Mouse (Mus musculus): ENCODE measurements at regions not wholly inside any gene's neighbourhood (a gene's known extent, or its start where the extent isn't known, plus 50 kb on each side); places are given as distances from the start of the nearest gene placed in this dataset.

GRCm38 (mm10) chr14:25253016-25253850 is 205.8 kb upstream of the Zmiz1 start:
- Histone ChIP-seq H3K4me2 (replicated peaks; ENCODE audit: low read depth, low read length) (no peak overlapping the region), H3K36me3 (ENCODE audit: control insufficient read depth, insufficient read depth, low read length) (no peaks in the 10 kb centered on the region), H3K4me3 (ENCODE audit: low read depth, low read length) (no peak overlapping the region), H3K27me3 (ENCODE audit: control insufficient read depth, insufficient read depth, low read length) (no peaks in the 10 kb centered on the region), H3K9me3 (ENCODE audit: control insufficient read depth, low read depth, low read length) (no peaks in the 10 kb centered on the region), H3K4me1 (ENCODE audit: control insufficient read depth, insufficient read depth, low read length) (no peaks in the 10 kb centered on the region), H3K27ac (ENCODE audit: low read length) (no peak overlapping the region), H3K9ac (replicated peaks; ENCODE audit: low read depth, low read length) (no peak overlapping the region)
- 88% methylated on average over 15 of the region's 15 CpGs for WGBS
- no peak for ATAC-seq (ENCODE audit: insufficient number of reproducible peaks, insufficient read depth, low FRiP score, low read depth)

DNA sequence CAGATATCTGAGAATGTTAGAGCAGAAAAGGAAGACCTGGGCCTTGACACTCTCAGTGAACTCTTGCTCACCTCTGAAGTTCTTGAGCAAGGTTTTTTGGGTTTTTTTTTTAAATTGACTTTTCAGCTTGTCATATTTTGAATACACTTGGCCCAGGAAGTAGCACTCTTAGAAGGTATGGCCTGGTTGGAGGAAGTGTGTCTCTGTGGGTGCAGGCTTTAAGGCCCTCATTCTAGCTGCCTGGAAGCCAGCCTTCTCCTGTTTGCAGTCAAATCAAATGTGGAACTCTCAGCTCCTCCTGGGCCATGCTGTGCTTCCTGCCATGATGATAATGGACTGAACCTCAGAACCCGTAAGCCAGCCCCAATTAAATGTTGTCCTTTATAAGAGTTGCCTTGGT is 195.9 kb upstream of the Zmiz1 start:
- Histone ChIP-seq H3K9ac (replicated peaks; ENCODE audit: low read depth, low read length) (no peak overlapping the region), H3K4me2 (replicated peaks; ENCODE audit: low read depth, low read length) (no peak overlapping the region), H3K36me3 (ENCODE audit: control insufficient read depth, insufficient read depth, low read length) (no peaks in the 10 kb centered on the region), H3K27me3 (ENCODE audit: control insufficient read depth, insufficient read depth, low read length) (no peaks in the 10 kb centered on the region), H3K4me3 (ENCODE audit: low read depth, low read length) (no peak overlapping the region), H3K27ac (ENCODE audit: low read length) (no peak overlapping the region), H3K9me3 (ENCODE audit: control insufficient read depth, low read depth, low read length) (no peaks in the 10 kb centered on the region), H3K4me1 (ENCODE audit: control insufficient read depth, insufficient read depth, low read length) (no peaks in the 10 kb centered on the region)
- no peak for ATAC-seq (ENCODE audit: insufficient number of reproducible peaks, insufficient read depth, low FRiP score, low read depth)
- WGBS, result 89% methylated on average over 1 of the region's 1 CpGs

DNA sequence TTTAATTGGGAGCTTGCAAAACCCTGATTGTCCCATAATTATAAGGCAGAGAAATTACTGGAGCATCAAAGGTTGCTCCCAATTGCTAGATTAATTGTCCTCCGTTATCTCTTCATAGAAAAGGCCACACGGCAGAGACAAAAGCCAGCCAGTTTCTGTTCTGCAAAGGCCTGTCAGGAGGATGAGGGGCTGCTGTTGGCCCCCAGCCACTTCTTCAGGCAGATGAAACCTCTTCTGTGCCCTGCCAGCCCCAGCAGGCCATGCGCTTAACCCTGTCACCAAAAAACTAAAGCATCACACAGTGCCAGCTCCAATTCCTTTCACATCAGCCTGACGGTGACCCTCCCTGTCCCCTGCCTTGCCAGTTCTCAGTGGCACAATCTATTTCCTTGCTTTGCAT is 192.1 kb upstream of the Zmiz1 start:
- no peak for ATAC-seq (ENCODE audit: insufficient number of reproducible peaks, insufficient read depth, low FRiP score, low read depth)
- H3K4me3 ChIP-seq (ENCODE audit: low read depth, low read length), result no peak overlapping the region
- no peaks in the 10 kb centered on the region for H3K36me3 ChIP-seq (ENCODE audit: control insufficient read depth, insufficient read depth, low read length)
- H3K27ac ChIP-seq (ENCODE audit: low read length), result no peak overlapping the region
- no peaks in the 10 kb centered on the region for H3K4me1 ChIP-seq (ENCODE audit: control insufficient read depth, insufficient read depth, low read length)
- H3K4me2 ChIP-seq (replicated peaks; ENCODE audit: low read depth, low read length), result no peak overlapping the region
- H3K27me3 ChIP-seq (ENCODE audit: control insufficient read depth, insufficient read depth, low read length), result no peaks in the 10 kb centered on the region
- no peaks in the 10 kb centered on the region for H3K9me3 ChIP-seq (ENCODE audit: control insufficient read depth, low read depth, low read length)
- 63% methylated on average over 4 of the region's 4 CpGs for WGBS
- no peak overlapping the region for H3K9ac ChIP-seq (replicated peaks; ENCODE audit: low read depth, low read length)

GRCm38 (mm10) chr14:25268090-25268631 is 190.8 kb upstream of the Zmiz1 start:
- 60% methylated on average over 13 of the region's 13 CpGs for whole genome bisulfite sequencing
- no peak overlapping the region for H3K4me2 ChIP-seq (replicated peaks; ENCODE audit: low read depth, low read length)
- no peak overlapping the region for H3K9ac ChIP-seq (replicated peaks; ENCODE audit: low read depth, low read length)
- no peaks in the 10 kb centered on the region for H3K36me3 ChIP-seq (ENCODE audit: control insufficient read depth, insufficient read depth, low read length)
- no peaks in the 10 kb centered on the region for H3K9me3 ChIP-seq (ENCODE audit: control insufficient read depth, low read depth, low read length)
- H3K4me3 ChIP-seq (ENCODE audit: low read depth, low read length), result no peak overlapping the region
- no peaks in the 10 kb centered on the region for H3K4me1 ChIP-seq (ENCODE audit: control insufficient read depth, insufficient read depth, low read length)
- H3K27ac ChIP-seq (ENCODE audit: low read length), result no peak overlapping the region
- no peaks in the 10 kb centered on the region for H3K27me3 ChIP-seq (ENCODE audit: control insufficient read depth, insufficient read depth, low read length)
- no peak for ATAC-seq (ENCODE audit: insufficient number of reproducible peaks, insufficient read depth, low FRiP score, low read depth)

- H3K4me2 ChIP-seq (replicated peaks; ENCODE audit: low read depth, low read length), result no peak overlapping the region
- no peak overlapping the region for H3K9ac ChIP-seq (replicated peaks; ENCODE audit: low read depth, low read length)
- WGBS, result 53% methylated on average over 11 of the region's 11 CpGs
- no peaks in the 10 kb centered on the region for H3K9me3 ChIP-seq (ENCODE audit: control insufficient read depth, low read depth, low read length)
- ATAC-seq (ENCODE audit: insufficient number of reproducible peaks, insufficient read depth, low FRiP score, low read depth), result no peak
- H3K4me1 ChIP-seq (ENCODE audit: control insufficient read depth, insufficient read depth, low read length), result no peaks in the 10 kb centered on the region
- H3K27ac ChIP-seq (ENCODE audit: low read length), result no peak overlapping the region
- no peak overlapping the region for H3K4me3 ChIP-seq (ENCODE audit: low read depth, low read length)
- no peaks in the 10 kb centered on the region for H3K27me3 ChIP-seq (ENCODE audit: control insufficient read depth, insufficient read depth, low read length)
- no peaks in the 10 kb centered on the region for H3K36me3 ChIP-seq (ENCODE audit: control insufficient read depth, insufficient read depth, low read length)
Observed at GRCm38 (mm10) chr14:25270227-25270876, 188.6 kb upstream of the Zmiz1 start.

GRCm38 (mm10) chr14:25272366-25273156 is 186.4 kb upstream of the Zmiz1 start:
- Histone ChIP-seq H3K9ac (replicated peaks; ENCODE audit: low read depth, low read length) (no peak overlapping the region), H3K4me2 (replicated peaks; ENCODE audit: low read depth, low read length) (no peak overlapping the region), H3K4me1 (ENCODE audit: control insufficient read depth, insufficient read depth, low read length) (no peaks in the 10 kb centered on the region), H3K4me3 (ENCODE audit: low read depth, low read length) (no peak overlapping the region), H3K27me3 (ENCODE audit: control insufficient read depth, insufficient read depth, low read length) (no peaks in the 10 kb centered on the region), H3K27ac (ENCODE audit: low read length) (no peak overlapping the region), H3K9me3 (ENCODE audit: control insufficient read depth, low read depth, low read length) (no peaks in the 10 kb centered on the region), H3K36me3 (ENCODE audit: control insufficient read depth, insufficient read depth, low read length) (no peaks in the 10 kb centered on the region)
- WGBS, result 70% methylated on average over 11 of the region's 11 CpGs
- no peak for ATAC-seq (ENCODE audit: insufficient number of reproducible peaks, insufficient read depth, low FRiP score, low read depth)

GRCm38 (mm10) chr14:25279751-25280150 is 179.2 kb upstream of the Zmiz1 start:
- Histone ChIP-seq H3K4me1 (ENCODE audit: control insufficient read depth, insufficient read depth, low read length) (no peaks in the 10 kb centered on the region), H3K27me3 (ENCODE audit: control insufficient read depth, insufficient read depth, low read length) (no peaks in the 10 kb centered on the region), H3K36me3 (ENCODE audit: control insufficient read depth, insufficient read depth, low read length) (no peaks in the 10 kb centered on the region), H3K9me3 (ENCODE audit: control insufficient read depth, low read depth, low read length) (no peaks in the 10 kb centered on the region), H3K4me3 (ENCODE audit: low read depth, low read length) (no peak overlapping the region), H3K9ac (replicated peaks; ENCODE audit: low read depth, low read length) (no peak overlapping the region), H3K27ac (ENCODE audit: low read length) (no peak overlapping the region), H3K4me2 (replicated peaks; ENCODE audit: low read depth, low read length) (no peak overlapping the region)
- ATAC-seq (ENCODE audit: insufficient number of reproducible peaks, insufficient read depth, low FRiP score, low read depth), result no peak

DNA sequence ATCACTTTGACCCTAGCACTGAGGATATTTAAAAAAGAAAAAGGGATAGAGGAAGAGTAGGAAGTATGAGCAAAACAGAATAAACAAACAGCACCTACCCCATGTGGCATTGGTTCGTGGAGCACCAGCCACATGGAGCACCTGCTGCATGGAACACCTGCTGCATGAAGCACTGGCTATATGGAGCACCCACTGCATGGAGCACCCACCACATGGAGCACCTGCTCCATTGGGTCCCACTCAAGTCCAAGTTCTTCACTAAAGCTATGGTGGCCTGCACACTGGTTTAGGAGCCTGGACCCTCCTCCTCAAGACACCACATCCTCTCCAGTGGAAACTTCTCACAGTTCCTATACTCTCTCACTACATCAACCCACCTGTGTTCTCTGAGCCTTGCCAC is 166.4 kb upstream of the Zmiz1 start:
- Histone ChIP-seq H3K27ac (ENCODE audit: low read length) (no peak overlapping the region), H3K4me3 (ENCODE audit: low read depth, low read length) (no peak overlapping the region), H3K27me3 (ENCODE audit: control insufficient read depth, insufficient read depth, low read length) (no peaks in the 10 kb centered on the region), H3K4me2 (replicated peaks; ENCODE audit: low read depth, low read length) (no peak overlapping the region), H3K9me3 (ENCODE audit: control insufficient read depth, low read depth, low read length) (no peaks in the 10 kb centered on the region), H3K9ac (replicated peaks; ENCODE audit: low read depth, low read length) (no peak overlapping the region), H3K4me1 (ENCODE audit: control insufficient read depth, insufficient read depth, low read length) (no peaks in the 10 kb centered on the region), H3K36me3 (ENCODE audit: control insufficient read depth, insufficient read depth, low read length) (no peaks in the 10 kb centered on the region)
- ATAC-seq (ENCODE audit: insufficient number of reproducible peaks, insufficient read depth, low FRiP score, low read depth), result no peak
- WGBS, result 44% methylated on average over 1 of the region's 1 CpGs
